Mouse (Mus musculus): ENCODE results near the gene Gm5269. TPM values are rescaled to one million over a fixed set of nuclear protein-coding genes. Genes with fewer than 3 reads are reported as not detected.

Gm5269 gene
- total and polyA plus RNA-seq, 3 experiments = 2.2 TPM; not detected in 2

- H3K4me1 ChIP-seq (ENCODE audit: control insufficient read depth in 1 of 2, insufficient read depth in 2 of 2) = peaks cover 0 to 24% of the 10 kb centered on the region in 2 experiments; a peak in 2 of 4 replicates
- H3K4me2 ChIP-seq (ENCODE audit: insufficient read depth, low read depth, poor library complexity, severe bottlenecking) = no peak overlapping the region; the same call in 1 of the 2 replicates
- no peaks in the 10 kb centered on the region for H3K27me3 ChIP-seq (replicated peaks)
- no peaks in the 10 kb centered on the region for H3K79me2 ChIP-seq (replicated peaks; ENCODE audit: control insufficient read depth, extremely low read depth, insufficient read depth, poor library complexity, severe bottlenecking)
- H3K9ac ChIP-seq (ENCODE audit: insufficient read depth, low read depth) = no peak overlapping the region
- no peaks in the 10 kb centered on the region for H3K36me3 ChIP-seq (replicated peaks in 1 of 2; ENCODE audit: control insufficient read depth in 1 of 2, insufficient read depth in 1 of 2, low read length in 1 of 2)
- no peak for DNase-seq (ENCODE audit: extremely low read depth)
- H3K27ac ChIP-seq (ENCODE audit: insufficient read depth, low read depth) = no peak overlapping the region
- peaks cover 2% of the 10 kb centered on the region for H3K9me3 ChIP-seq (replicated peaks; ENCODE audit: low read length)
- H3K4me3 ChIP-seq (replicated peaks in 1 of 3; ENCODE audit: low read depth in 2 of 3, low read length in 2 of 3, poor library complexity in 1 of 3) = no peak overlapping the region
- dilution Hi-C loops (cut with MboI; ENCODE audit: extremely low pct_ligation_motif_present, extremely low pct_unique_long_range_greater_than_20kb, low sequenced_read_pairs) = no loop called here
- in situ Hi-C loops (cut with MboI; ENCODE audit: low pct_ligation_motif_present, low pct_unique_long_range_greater_than_20kb, low sequenced_read_pairs) = no loop called here
- TF ChIP-seq CHD2 (IDR thresholded peaks at IDR 0.05; ENCODE audit: low read length) = no peak
- no peak for TF ChIP-seq BHLHE40 (IDR thresholded peaks at IDR 0.05; ENCODE audit: low read depth, low read length)
- no peak for TF ChIP-seq SIN3A (IDR thresholded peaks at IDR 0.05; ENCODE audit: low read length)
- TF ChIP-seq MAFK (IDR thresholded peaks at IDR 0.05; ENCODE audit: insufficient replicate concordance, low read length) = peak; percentile 90
- TF ChIP-seq JUN (IDR thresholded peaks at IDR 0.05; ENCODE audit: insufficient read depth, low read depth, low read length) = no peak
Observed at GRCm38 (mm10) chr1:45860349-45860748, 29.7 kb downstream of the Gm5269 start.

- peaks cover under 1% of the 10 kb centered on the region for H3K9me3 ChIP-seq (replicated peaks; ENCODE audit: low read length)
- H3K27ac ChIP-seq (ENCODE audit: insufficient read depth, low read depth) = no peak overlapping the region
- H3K4me1 ChIP-seq (ENCODE audit: control insufficient read depth in 1 of 2, insufficient read depth in 2 of 2) = peaks cover 0 to 14% of the 10 kb centered on the region in 2 experiments; a peak in 2 of 4 replicates
- no peak overlapping the region for H3K4me2 ChIP-seq (ENCODE audit: insufficient read depth, low read depth, poor library complexity, severe bottlenecking)
- no peaks in the 10 kb centered on the region for H3K36me3 ChIP-seq (replicated peaks in 1 of 2; ENCODE audit: control insufficient read depth in 1 of 2, insufficient read depth in 1 of 2, low read length in 1 of 2)
- H3K27me3 ChIP-seq (replicated peaks) = no peaks in the 10 kb centered on the region
- TF ChIP-seq MAX (IDR thresholded peaks at IDR 0.05; ENCODE audit: low read length) (no peak), CTCF (conservative IDR thresholded peaks at IDR 0.05 in 1 of 2, IDR thresholded peaks at IDR 0.05 in 1 of 2; ENCODE audit: low read depth in 2 of 2, low read length in 2 of 2) (no peak), NRF1 (IDR thresholded peaks at IDR 0.05; ENCODE audit: low read depth, low read length) (no peak), JUN (IDR thresholded peaks at IDR 0.05; ENCODE audit: insufficient read depth, low read depth, low read length) (no peak), HCFC1 (IDR thresholded peaks at IDR 0.05; ENCODE audit: low read depth, low read length) (no peak), ZMIZ1 (IDR thresholded peaks at IDR 0.05; ENCODE audit: low read depth, low read length) (no peak), ZC3H11A (IDR thresholded peaks at IDR 0.05; ENCODE audit: low read depth, low read length) (no peak), IRF4 (IDR thresholded peaks at IDR 0.05; ENCODE audit: low read depth, low read length) (no peak), MYC (IDR thresholded peaks at IDR 0.05; ENCODE audit: low read depth, low read length) (no peak), MEF2A (IDR thresholded peaks at IDR 0.05; ENCODE audit: borderline replicate concordance, low read depth, low read length) (no peak), POLR2AphosphoS2 (IDR thresholded peaks at IDR 0.05; ENCODE audit: low read depth, low read length) (no peak)
- H3K9ac ChIP-seq (ENCODE audit: insufficient read depth, low read depth) = no peak overlapping the region
- no peak overlapping the region for H3K4me3 ChIP-seq (replicated peaks in 1 of 3; ENCODE audit: low read depth in 2 of 3, low read length in 2 of 3, poor library complexity in 1 of 3)
- dilution Hi-C loops (cut with MboI; ENCODE audit: extremely low pct_ligation_motif_present, extremely low pct_unique_long_range_greater_than_20kb, low sequenced_read_pairs) = no loop called here
- in situ Hi-C loops (cut with MboI; ENCODE audit: low pct_ligation_motif_present, low pct_unique_long_range_greater_than_20kb, low sequenced_read_pairs) = no loop called here
- H3K79me2 ChIP-seq (replicated peaks; ENCODE audit: control insufficient read depth, extremely low read depth, insufficient read depth, poor library complexity, severe bottlenecking) = no peaks in the 10 kb centered on the region
- DNase-seq (ENCODE audit: extremely low read depth) = no peak
Observed at GRCm38 (mm10) chr1:45858038-45858437, 32.0 kb downstream of the Gm5269 start.

All from CH12.LX (cell line).